Comparison of ENCODE assay signal across 26 mouse cellular contexts in the genomic region with DNA sequence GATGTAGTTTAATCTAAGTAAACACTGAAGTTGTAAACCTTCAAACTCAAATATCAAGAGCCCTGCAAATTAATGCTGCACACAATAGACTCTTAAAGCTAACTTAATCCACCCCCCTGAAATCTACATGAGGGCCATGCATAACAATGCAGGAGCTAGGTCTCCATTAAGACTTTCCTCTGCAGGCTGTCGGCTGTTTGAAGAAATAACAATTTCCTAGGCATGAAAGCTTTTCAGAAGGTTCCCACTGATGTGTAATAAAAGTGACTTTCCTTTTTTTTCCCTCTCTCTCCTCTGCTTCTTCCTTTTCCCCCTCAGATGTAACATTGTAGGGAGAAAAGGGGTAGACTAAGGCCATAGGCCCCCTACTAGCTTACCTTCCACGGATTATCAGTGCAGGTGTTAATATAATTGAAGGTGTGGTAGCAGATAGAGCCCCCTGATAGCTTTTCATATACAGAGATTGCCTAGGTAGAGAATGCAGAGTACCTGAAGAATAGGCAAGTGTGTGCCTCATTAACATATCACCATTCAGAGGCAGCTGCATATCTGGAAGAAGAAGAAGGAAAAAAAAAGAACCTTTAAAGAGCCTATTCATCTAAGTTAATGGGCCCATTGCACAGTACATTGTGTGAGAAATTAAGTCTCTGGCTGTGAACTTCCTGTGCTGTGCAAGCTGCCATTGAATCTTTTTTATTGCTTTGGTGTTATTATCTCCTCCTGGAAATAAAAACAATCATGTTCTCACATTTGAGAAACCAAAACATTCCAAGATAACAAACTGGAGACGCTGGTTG.
A peak's percentile ranks its signal among the peaks of the same experiment; 100 is the strongest.
DNase-seq lines count a peak whose midpoint lies in the region; ATAC-seq lines count a peak whose summit lies in the region.
"Had no signal": no experiment of that assay in that cellular context is flagged by ENCODE, and none has a peak within 500 bp of the region (broad histone marks: within the 10 kb centered on the region; RNA-seq: fewer than 3 reads in every experiment).

No protein-coding gene starts in this region.

- no peaks in the 10 kb centered on the region for H3K27me3 ChIP-seq in midbrain, embryonic 16.5 days (ENCODE audit: control insufficient read depth, insufficient read depth, low read depth, low read length)
- no peaks in the 10 kb centered on the region for H3K27me3 ChIP-seq in midbrain, embryonic 13.5 days
- H3K27me3 ChIP-seq in forebrain, embryonic 11.5 days (ENCODE audit: control insufficient read depth, insufficient read depth, low read length) = no peaks in the 10 kb centered on the region
- H3K27me3 ChIP-seq in neural tube, embryonic 14.5 days (ENCODE audit: control insufficient read depth, insufficient read depth, low read length) = no peaks in the 10 kb centered on the region
- H3K27me3 ChIP-seq: heart, embryonic 12.5 days; liver, embryonic 15.5 days; lung, embryonic 15.5 days; neural tube, embryonic 12.5 days; stomach, embryonic 15.5 days had no signal

- no peak overlapping the region for H3K27ac ChIP-seq in midbrain, embryonic 16.5 days (ENCODE audit: low read length)
- H3K27ac ChIP-seq in midbrain, embryonic 13.5 days = no peak overlapping the region
- H3K27ac ChIP-seq in forebrain, embryonic 11.5 days (ENCODE audit: low read depth, low read length) = peak overlapping the region; percentile 46; the same call in 1 of the 2 replicates
- H3K27ac ChIP-seq in neural tube, embryonic 14.5 days (ENCODE audit: low read depth, low read length) = no peak overlapping the region
- H3K27ac ChIP-seq: hindbrain, postnatal 0 days; layer of hippocampus, adult 2 months; limb, embryonic 10.5 days; liver, embryonic 15.5 days; lung, embryonic 15.5 days; neural tube, embryonic 12.5 days; stomach, embryonic 15.5 days had no signal

- WGBS in midbrain, embryonic 16.5 days = 11% methylated on average over 3 of the region's 3 CpGs
- WGBS in midbrain, embryonic 13.5 days = 6% methylated on average over 3 of the region's 3 CpGs
- 3% methylated on average over 3 of the region's 3 CpGs for WGBS in forebrain, embryonic 11.5 days
- 1% methylated on average over 3 of the region's 3 CpGs for WGBS in neural tube, embryonic 14.5 days

- no peaks in the 10 kb centered on the region for H3K9me3 ChIP-seq in midbrain, embryonic 16.5 days (replicated peaks; ENCODE audit: control insufficient read depth, low read length, poor library complexity, severe bottlenecking)
- no peaks in the 10 kb centered on the region for H3K9me3 ChIP-seq in midbrain, embryonic 13.5 days
- no peaks in the 10 kb centered on the region for H3K9me3 ChIP-seq in forebrain, embryonic 11.5 days (ENCODE audit: control insufficient read depth, low read length)
- H3K9me3 ChIP-seq in neural tube, embryonic 14.5 days (ENCODE audit: control insufficient read depth, low read length) = no peaks in the 10 kb centered on the region
- H3K9me3 ChIP-seq: heart, embryonic 12.5 days; limb, embryonic 10.5 days; liver, embryonic 15.5 days; lung, embryonic 15.5 days; neural tube, embryonic 12.5 days; stomach, embryonic 15.5 days had no signal

- DNase-seq in embryo, embryonic 11 days = peak; percentile 7
- no peak for DNase-seq in embryo, embryonic 10 days (ENCODE audit: low spot score)
- no peak for DNase-seq in forebrain, embryonic 11.5 days (ENCODE audit: low spot score)
- no peak for DNase-seq in gastrocnemius, postnatal 14 days
- DNase-seq in thymus, adult 18-20 months = no peak
- DNase-seq: adrenal gland, adult 2 months; cerebellum, adult 11-12 months; cerebellum, postnatal 10 days; heart, adult 18-20 months; heart, postnatal 10 days; kidney, postnatal 25 days; liver; lung, postnatal 36 days; right cerebral cortex, adult 18-20 months had no signal

- no peaks in the 10 kb centered on the region for H3K36me3 ChIP-seq in midbrain, embryonic 16.5 days (ENCODE audit: control insufficient read depth, insufficient read depth, low read length)
- H3K36me3 ChIP-seq in midbrain, embryonic 13.5 days = no peaks in the 10 kb centered on the region
- no peaks in the 10 kb centered on the region for H3K36me3 ChIP-seq in forebrain, embryonic 11.5 days (ENCODE audit: control insufficient read depth, insufficient read depth, low read length)
- H3K36me3 ChIP-seq in neural tube, embryonic 14.5 days (ENCODE audit: control insufficient read depth, insufficient read depth, low read length) = no peaks in the 10 kb centered on the region
- H3K36me3 ChIP-seq: heart, embryonic 12.5 days; limb, embryonic 10.5 days; liver, embryonic 15.5 days; lung, embryonic 15.5 days; neural tube, embryonic 12.5 days; stomach, embryonic 15.5 days had no signal

- H3K4me1 ChIP-seq in midbrain, embryonic 16.5 days (ENCODE audit: control insufficient read depth, insufficient read depth, low read length) = no peaks in the 10 kb centered on the region
- H3K4me1 ChIP-seq in midbrain, embryonic 13.5 days (replicated peaks) = peaks cover 10% of the 10 kb centered on the region
- H3K4me1 ChIP-seq in forebrain, embryonic 11.5 days (replicated peaks; ENCODE audit: control insufficient read depth, insufficient read depth, low read length) = peaks cover 7% of the 10 kb centered on the region; the same call in 1 of the 2 replicates
- H3K4me1 ChIP-seq in neural tube, embryonic 14.5 days (ENCODE audit: control insufficient read depth, insufficient read depth, low read length) = no peaks in the 10 kb centered on the region
- H3K4me1 ChIP-seq: heart, embryonic 12.5 days; limb, embryonic 10.5 days; liver, embryonic 15.5 days; lung, embryonic 15.5 days; stomach, embryonic 15.5 days had no signal

- no peak overlapping the region for H3K4me2 ChIP-seq in midbrain, embryonic 16.5 days (ENCODE audit: low read length)
- no peak overlapping the region for H3K4me2 ChIP-seq in midbrain, embryonic 13.5 days (replicated peaks)
- H3K4me2 ChIP-seq in forebrain, embryonic 11.5 days (ENCODE audit: low read depth, low read length, severe bottlenecking) = no peak overlapping the region
- no peak overlapping the region for H3K4me2 ChIP-seq in neural tube, embryonic 14.5 days (ENCODE audit: low read depth, low read length)
- H3K4me2 ChIP-seq: heart, embryonic 12.5 days; liver, embryonic 15.5 days; lung, embryonic 15.5 days; neural tube, embryonic 12.5 days; stomach, embryonic 15.5 days had no signal

- no peak overlapping the region for H3K9ac ChIP-seq in midbrain, embryonic 16.5 days (ENCODE audit: low read depth, low read length)
- H3K9ac ChIP-seq in midbrain, embryonic 13.5 days (replicated peaks) = no peak overlapping the region
- H3K9ac ChIP-seq in forebrain, embryonic 11.5 days (ENCODE audit: low read length) = no peak overlapping the region
- no peak overlapping the region for H3K9ac ChIP-seq in neural tube, embryonic 14.5 days (replicated peaks; ENCODE audit: low read depth, low read length)
- H3K9ac ChIP-seq: heart, embryonic 12.5 days; liver, embryonic 15.5 days; lung, embryonic 15.5 days; neural tube, embryonic 12.5 days; stomach, embryonic 15.5 days had no signal

- ATAC-seq in midbrain, embryonic 16.5 days = 0 out of 2 replicates have a peak, but pooled peaks have one; percentile 25
- no peak for ATAC-seq in midbrain, embryonic 13.5 days
- ATAC-seq in forebrain, embryonic 11.5 days (replicated peaks; ENCODE audit: low FRiP score) = peak; percentile 64
- peak; percentile 46; the same call in 1 of the 2 replicates for ATAC-seq in neural tube, embryonic 14.5 days (ENCODE audit: low read depth)
- ATAC-seq: hindbrain, postnatal 0 days; intestine, postnatal 0 days had no signal

- H3K4me3 ChIP-seq in midbrain, embryonic 16.5 days (ENCODE audit: low read depth, low read length) = no peak overlapping the region
- no peak overlapping the region for H3K4me3 ChIP-seq in midbrain, embryonic 13.5 days (replicated peaks)
- no peak overlapping the region for H3K4me3 ChIP-seq in forebrain, embryonic 11.5 days (ENCODE audit: low read depth, low read length)
- H3K4me3 ChIP-seq in neural tube, embryonic 14.5 days (ENCODE audit: low read depth, low read length) = no peak overlapping the region
- H3K4me3 ChIP-seq: heart, embryonic 12.5 days; layer of hippocampus, adult 2 months; limb, embryonic 10.5 days; liver, embryonic 15.5 days; lung, embryonic 15.5 days; neural tube, embryonic 12.5 days; stomach, embryonic 15.5 days had no signal

- intact Hi-C loops in gastrocnemius, postnatal 14 days (cut with DNase I; ENCODE audit: low total_unique reads) = no loop called here
